Mouse (Mus musculus) neural tube, embryonic 15.5 days (tissue): ENCODE results near the gene Cog4. TPM values are rescaled to one million over a fixed set of nuclear protein-coding genes. Genes with fewer than 3 reads are reported as not detected.

Experiments used
- ATAC-seq: fragments of 200-750 bp; cut with Nextera tagmentation; 2 replicates; pipeline ENCODE4 v1.8.0; 2017; ENCODE audit warnings: mild to moderate bottlenecking, moderate TSS enrichment, moderate library complexity; ENCODE audit not compliant: low FRiP score
- H3K27ac ChIP-seq: fragments of 300-500 bp; sonication (generic); replicated peaks from 2 replicates; pipeline ENCODE4 v1.5.1; 2015; ENCODE audit warnings: mild to moderate bottlenecking, inconsistent platforms
- H3K27me3 ChIP-seq: fragments of 300-500 bp; sonication (generic); replicated peaks from 2 replicates; pipeline ENCODE4 v1.6.1; 2015; ENCODE audit warnings: inconsistent platforms
- H3K36me3 ChIP-seq: fragments of 300-500 bp; sonication (generic); 2 replicates; pipeline ENCODE4 v1.6.1; 2015; ENCODE audit warnings: inconsistent platforms
- H3K4me1 ChIP-seq: fragments of 300-500 bp; sonication (generic); 2 replicates; pipeline ENCODE4 v1.6.1; 2015; ENCODE audit warnings: inconsistent platforms
- H3K4me2 ChIP-seq: fragments of 300-500 bp; sonication (generic); 2 replicates; pipeline ENCODE4 v1.6.1; 2015; ENCODE audit warnings: inconsistent platforms, mild to moderate bottlenecking, moderate library complexity
- H3K4me3 ChIP-seq: fragments of 300-500 bp; sonication (generic); replicated peaks from 2 replicates; pipeline ENCODE4 v1.5.1; 2015; ENCODE audit warnings: mild to moderate bottlenecking, inconsistent platforms
- H3K9ac ChIP-seq: fragments of 300-500 bp; sonication (generic); replicated peaks from 2 replicates; pipeline ENCODE4 v1.6.1; 2015; ENCODE audit warnings: mild to moderate bottlenecking, inconsistent platforms
- H3K9me3 ChIP-seq: fragments of 300-500 bp; sonication (generic); replicated peaks from 2 replicates; pipeline ENCODE4 v1.6.1; 2016; ENCODE audit warnings: inconsistent platforms
- WGBS: fragments of 180-500 bp; shearing (Covaris S2); methylation state at CpG from one replicate; pipeline ENCODE4 v1.1.7; 2015; ENCODE audit warnings: mixed read lengths; 5-methylcytosine and 5-hydroxymethylcytosine counted together
- polyA plus RNA-seq: library from polyadenylated mRNA; unstranded; fragments of >200 nt; fragmentation: Nextera tagmentation; extraction: Ambion mirVana; gene quantifications from 2 replicates; pipeline ENCODE4 v1.2.1, GENCODE M21; 2015

The Cog4 gene
- polyA plus RNA-seq, 1 experiment from 2014 or later, result 74.1 TPM

DNA sequence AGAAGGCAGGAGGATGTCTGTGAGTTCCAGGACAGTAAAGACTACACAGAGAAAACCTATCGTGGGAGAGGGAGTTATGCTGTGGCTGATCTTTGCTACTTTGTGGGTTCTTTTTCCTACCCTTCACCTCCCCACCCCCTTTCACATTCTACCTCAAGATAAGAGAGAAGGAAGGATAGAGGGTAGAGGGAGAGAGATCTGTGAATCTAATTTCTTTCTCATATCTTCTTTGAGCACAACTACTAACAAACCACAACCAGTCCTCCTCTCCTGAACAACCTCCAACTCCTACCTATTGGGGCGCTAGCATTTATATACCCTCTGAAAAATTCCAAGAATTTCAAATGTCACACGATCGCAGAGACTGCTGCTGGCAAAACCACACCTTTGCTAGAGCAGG lies 31.5 kb downstream of the Cog4 start:
- no peak overlapping the region for H3K4me2 ChIP-seq
- ATAC-seq, result no peak
- no peaks in the 10 kb centered on the region for H3K27me3 ChIP-seq
- 90% methylated on average over 4 of the region's 4 CpGs for WGBS
- no peaks in the 10 kb centered on the region for H3K9me3 ChIP-seq
- H3K4me1 ChIP-seq, result no peaks in the 10 kb centered on the region
- H3K27ac ChIP-seq, result no peak overlapping the region
- H3K4me3 ChIP-seq, result no peak overlapping the region
- H3K9ac ChIP-seq, result no peak overlapping the region
- H3K36me3 ChIP-seq, result peaks cover 90% of the 10 kb centered on the region

DNA sequence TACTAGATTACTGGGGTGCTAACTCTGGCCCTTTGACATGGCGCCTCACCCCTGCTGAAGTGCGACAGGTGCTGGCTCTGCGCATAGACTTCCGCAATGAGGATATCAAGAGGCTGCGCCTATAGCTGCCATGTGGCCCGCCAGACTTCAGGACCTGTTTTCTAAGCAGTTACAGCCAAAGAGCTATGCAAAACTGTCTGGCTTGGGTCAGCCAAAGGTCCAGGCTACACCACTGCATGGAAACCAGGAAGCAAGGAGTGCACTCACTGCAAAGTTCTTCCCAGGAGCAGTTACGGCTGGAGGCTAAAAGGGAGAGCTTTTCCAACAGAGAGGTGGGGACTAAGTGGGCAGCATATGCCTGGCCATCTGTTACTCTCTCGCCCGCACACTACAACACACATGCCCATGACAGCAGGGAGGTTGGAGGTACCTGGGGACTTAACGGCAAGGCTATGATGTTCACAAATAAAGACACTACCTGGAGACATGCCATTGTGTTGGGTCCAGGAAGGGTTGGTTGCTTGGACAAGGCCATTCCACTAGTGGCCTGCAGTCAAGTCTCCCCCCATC lies 35.4 kb downstream of the Cog4 start:
- H3K9me3 ChIP-seq, result no peaks in the 10 kb centered on the region
- no peaks in the 10 kb centered on the region for H3K27me3 ChIP-seq
- no peak overlapping the region for H3K27ac ChIP-seq
- peaks cover 85% of the 10 kb centered on the region for H3K36me3 ChIP-seq
- WGBS, result 96% methylated on average over 10 of the region's 10 CpGs
- H3K9ac ChIP-seq, result no peak overlapping the region
- ATAC-seq, result no peak
- no peaks in the 10 kb centered on the region for H3K4me1 ChIP-seq
- no peak overlapping the region for H3K4me3 ChIP-seq
- no peak overlapping the region for H3K4me2 ChIP-seq

GRCm38 (mm10) chr8:110883824-110884223 lies 37.4 kb downstream of the Cog4 start:
- Histone ChIP-seq H3K4me3 (no peak overlapping the region), H3K27me3 (no peaks in the 10 kb centered on the region), H3K4me2 (no peak overlapping the region), H3K9me3 (no peaks in the 10 kb centered on the region), H3K36me3 (peaks cover 80% of the 10 kb centered on the region), H3K4me1 (no peaks in the 10 kb centered on the region), H3K9ac (no peak overlapping the region), H3K27ac (no peak overlapping the region)
- WGBS, result 96% methylated on average over 18 of the region's 18 CpGs
- no peak for ATAC-seq

GRCm38 (mm10) chr8:110886634-110887033 lies 40.2 kb downstream of the Cog4 start:
- H3K4me2 ChIP-seq, result no peak overlapping the region
- H3K9me3 ChIP-seq, result no peaks in the 10 kb centered on the region
- H3K36me3 ChIP-seq, result peaks cover 56% of the 10 kb centered on the region
- H3K27ac ChIP-seq, result no peak overlapping the region
- no peaks in the 10 kb centered on the region for H3K27me3 ChIP-seq
- H3K4me1 ChIP-seq, result no peaks in the 10 kb centered on the region
- H3K9ac ChIP-seq, result no peak overlapping the region
- ATAC-seq, result no peak
- WGBS, result 89% methylated on average over 3 of the region's 3 CpGs
- no peak overlapping the region for H3K4me3 ChIP-seq

- Histone ChIP-seq H3K9ac (no peak overlapping the region), H3K4me3 (no peak overlapping the region), H3K9me3 (no peaks in the 10 kb centered on the region), H3K36me3 (peaks cover 47% of the 10 kb centered on the region), H3K27ac (no peak overlapping the region), H3K4me2 (no peak overlapping the region), H3K27me3 (no peaks in the 10 kb centered on the region), H3K4me1 (no peaks in the 10 kb centered on the region)
- WGBS, result 95% methylated on average over 10 of the region's 10 CpGs
- ATAC-seq, result no peak
Observed at GRCm38 (mm10) chr8:110887551-110887950, 41.2 kb downstream of the Cog4 start.

DNA sequence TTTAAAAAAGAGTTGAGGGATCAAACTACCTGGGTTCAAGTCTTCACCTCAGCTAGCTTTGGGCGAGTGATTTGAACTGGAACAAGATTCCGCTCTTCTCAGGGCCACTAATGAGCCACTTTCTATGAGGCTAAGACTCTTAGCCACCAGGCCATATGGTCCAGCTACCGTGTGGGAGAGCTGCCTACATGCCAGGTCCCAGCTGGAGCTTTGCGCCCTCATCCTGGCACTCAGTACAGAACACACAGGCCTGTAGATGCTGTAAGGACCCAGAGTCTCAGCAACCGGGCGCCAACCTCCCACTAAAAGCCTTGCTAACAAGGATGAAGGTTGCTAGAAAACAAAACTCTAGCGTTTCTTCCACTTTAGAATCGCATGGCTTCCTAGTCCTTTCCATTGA lies 42.0 kb downstream of the Cog4 start:
- H3K9ac ChIP-seq, result no peak overlapping the region
- H3K36me3 ChIP-seq, result peaks cover 43% of the 10 kb centered on the region
- H3K9me3 ChIP-seq, result no peaks in the 10 kb centered on the region
- no peaks in the 10 kb centered on the region for H3K4me1 ChIP-seq
- H3K4me2 ChIP-seq, result no peak overlapping the region
- no peaks in the 10 kb centered on the region for H3K27me3 ChIP-seq
- no peak overlapping the region for H3K27ac ChIP-seq
- WGBS, result 91% methylated on average over 8 of the region's 8 CpGs
- no peak overlapping the region for H3K4me3 ChIP-seq
- ATAC-seq, result no peak

GRCm38 (mm10) chr8:110888860-110889259 lies 42.5 kb downstream of the Cog4 start:
- Histone ChIP-seq H3K27ac (no peak overlapping the region), H3K36me3 (peaks cover 39% of the 10 kb centered on the region), H3K9ac (no peak overlapping the region), H3K4me2 (no peak overlapping the region), H3K4me3 (no peak overlapping the region), H3K9me3 (no peaks in the 10 kb centered on the region), H3K27me3 (no peaks in the 10 kb centered on the region), H3K4me1 (no peaks in the 10 kb centered on the region)
- no peak for ATAC-seq
- WGBS, result 96% methylated on average over 16 of the region's 16 CpGs

- Histone ChIP-seq H3K4me2 (no peak overlapping the region), H3K27me3 (no peaks in the 10 kb centered on the region), H3K27ac (no peak overlapping the region), H3K4me3 (no peak overlapping the region), H3K9me3 (no peaks in the 10 kb centered on the region), H3K36me3 (peaks cover 30% of the 10 kb centered on the region; the same call in 1 of the 2 replicates), H3K9ac (no peak overlapping the region), H3K4me1 (no peaks in the 10 kb centered on the region)
- WGBS, result 79% methylated on average over 12 of the region's 12 CpGs
- no peak for ATAC-seq
Observed at GRCm38 (mm10) chr8:110889904-110890470, 43.6 kb downstream of the Cog4 start.

DNA sequence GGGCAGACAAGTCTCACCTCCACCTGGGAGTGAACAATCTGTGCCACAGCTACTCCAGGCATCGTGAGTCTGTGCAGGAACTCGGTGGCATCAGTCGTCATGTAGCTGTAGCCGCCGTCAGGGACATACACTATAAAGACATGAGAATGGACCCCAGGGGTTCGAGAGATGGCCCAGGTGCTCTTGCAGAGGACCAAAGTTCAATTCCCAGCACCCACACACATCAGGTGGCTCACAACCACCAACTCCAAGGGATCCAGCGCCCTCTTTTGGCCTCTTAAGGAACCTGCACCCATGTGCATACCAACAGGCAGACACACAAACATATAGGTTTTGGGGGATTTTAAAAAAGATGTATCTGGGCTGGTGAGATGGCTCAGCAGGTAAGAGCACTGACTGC lies 45.6 kb downstream of the Cog4 start:
- Histone ChIP-seq H3K27me3 (no peaks in the 10 kb centered on the region), H3K9me3 (no peaks in the 10 kb centered on the region), H3K9ac (no peak overlapping the region), H3K4me3 (no peak overlapping the region), H3K36me3 (peaks cover 15% of the 10 kb centered on the region; the same call in 1 of the 2 replicates), H3K4me1 (no peaks in the 10 kb centered on the region), H3K27ac (no peak overlapping the region), H3K4me2 (no peak overlapping the region)
- no peak for ATAC-seq
- WGBS, result 93% methylated on average over 7 of the region's 7 CpGs

- Histone ChIP-seq H3K27ac (no peak overlapping the region), H3K36me3 (peaks cover 9% of the 10 kb centered on the region; the same call in 1 of the 2 replicates), H3K9ac (no peak overlapping the region), H3K4me1 (no peaks in the 10 kb centered on the region), H3K4me2 (no peak overlapping the region), H3K4me3 (no peak overlapping the region), H3K27me3 (no peaks in the 10 kb centered on the region), H3K9me3 (no peaks in the 10 kb centered on the region)
- 96% methylated on average over 2 of the region's 2 CpGs for WGBS
- ATAC-seq, result no peak
Observed at GRCm38 (mm10) chr8:110892913-110893312, 46.5 kb downstream of the Cog4 start.

DNA sequence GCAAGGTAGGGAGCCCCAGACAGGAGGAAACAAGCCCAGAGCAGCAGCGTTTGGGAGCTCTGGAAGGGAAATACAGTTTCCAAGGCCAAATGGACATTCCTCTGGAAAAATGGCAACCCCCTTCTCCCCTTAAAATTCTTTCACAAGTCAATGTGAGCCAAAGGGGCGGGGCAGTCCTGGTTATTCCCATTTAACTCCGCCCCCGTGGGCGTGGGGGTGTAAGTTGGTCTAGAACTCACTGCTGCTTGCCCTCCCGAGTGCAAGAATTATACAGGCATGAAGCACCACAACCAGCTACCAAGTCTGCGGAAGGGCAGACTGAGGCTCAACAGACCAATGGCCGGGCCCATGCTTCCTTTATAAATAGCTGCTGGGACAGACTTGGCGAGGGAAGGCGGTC lies 48.5 kb downstream of the Cog4 start:
- Histone ChIP-seq H3K4me2 (no peak overlapping the region), H3K36me3 (0 out of 2 replicates have a peak, but pooled peaks cover 18% of the 10 kb centered on the region), H3K27ac (no peak overlapping the region), H3K4me1 (no peaks in the 10 kb centered on the region), H3K27me3 (no peaks in the 10 kb centered on the region), H3K4me3 (no peak overlapping the region), H3K9me3 (no peaks in the 10 kb centered on the region), H3K9ac (no peak overlapping the region)
- no peak for ATAC-seq
- WGBS, result 87% methylated on average over 10 of the region's 10 CpGs

- Histone ChIP-seq H3K4me3 (no peak overlapping the region), H3K27ac (no peak overlapping the region), H3K27me3 (no peaks in the 10 kb centered on the region), H3K4me2 (no peak overlapping the region), H3K9me3 (no peaks in the 10 kb centered on the region), H3K36me3 (0 out of 2 replicates have a peak, but pooled peaks cover 18% of the 10 kb centered on the region), H3K9ac (no peak overlapping the region), H3K4me1 (no peaks in the 10 kb centered on the region)
- WGBS, result 87% methylated on average over 7 of the region's 9 CpGs
- ATAC-seq, result no peak
Observed at GRCm38 (mm10) chr8:110895254-110895653, 48.9 kb downstream of the Cog4 start.
